Mouse (Mus musculus) MEL-GATA-1-ER (cell line): ENCODE results near the gene Ppp1r18.

Source experiments
- DNase-seq: peaks from one replicate; pipeline ENCODE4 v3.0.0-alpha.2; 2012; ENCODE audit warnings: low read depth; ENCODE audit errors: extremely low read depth

Gene Ppp1r18

DNA sequence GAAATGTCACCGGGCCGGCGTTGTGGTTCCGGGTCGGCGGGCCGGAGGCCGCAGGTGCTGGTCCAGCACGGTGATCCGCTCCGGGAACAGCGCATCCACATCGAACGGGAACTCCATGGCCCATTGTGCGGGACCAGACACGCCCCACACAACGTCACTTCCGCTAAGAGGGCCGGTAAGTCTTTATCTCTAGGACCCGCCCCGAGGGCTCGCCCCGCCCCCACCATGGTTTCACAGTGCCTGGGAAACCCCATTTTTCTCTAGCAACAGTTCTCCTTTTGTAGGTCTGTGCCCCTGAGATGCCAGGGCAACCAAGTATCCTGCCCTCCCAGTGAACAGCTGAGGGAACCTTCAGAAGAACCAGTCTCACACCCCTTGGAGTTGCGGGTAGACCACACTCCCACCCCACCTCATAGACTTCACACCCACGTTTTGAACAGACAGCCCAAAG, 44.6 kb downstream of the Ppp1r18 start, which contains the start of gene Atat1:
Gene Atat1, minus strand, starts transcription at position 157 of the 451 bp plus-strand sequence.
- peak; percentile 85 for DNase-seq

GRCm38 (mm10) chr17:35914975-35915374, 49.6 kb downstream of the Ppp1r18 start:
- no peak for DNase-seq

GRCm38 (mm10) chr17:35915538-35916296, 50.3 kb downstream of the Ppp1r18 start:
- DNase-seq, result peak; percentile 40

GRCm38 (mm10) chr17:35916297-35917142, 51.1 kb downstream of the Ppp1r18 start, which contains the start of the genes Mrps18b and Ppp1r10:
Gene Mrps18b, minus strand, starts transcription at chr17:35916389.
Gene Ppp1r10, plus strand, starts transcription at chr17:35916434.
- DNase-seq, result peak; percentile 96

GRCm38 (mm10) chr17:35917143-35917462, 51.7 kb downstream of the Ppp1r18 start:
- no peak for DNase-seq

DNA sequence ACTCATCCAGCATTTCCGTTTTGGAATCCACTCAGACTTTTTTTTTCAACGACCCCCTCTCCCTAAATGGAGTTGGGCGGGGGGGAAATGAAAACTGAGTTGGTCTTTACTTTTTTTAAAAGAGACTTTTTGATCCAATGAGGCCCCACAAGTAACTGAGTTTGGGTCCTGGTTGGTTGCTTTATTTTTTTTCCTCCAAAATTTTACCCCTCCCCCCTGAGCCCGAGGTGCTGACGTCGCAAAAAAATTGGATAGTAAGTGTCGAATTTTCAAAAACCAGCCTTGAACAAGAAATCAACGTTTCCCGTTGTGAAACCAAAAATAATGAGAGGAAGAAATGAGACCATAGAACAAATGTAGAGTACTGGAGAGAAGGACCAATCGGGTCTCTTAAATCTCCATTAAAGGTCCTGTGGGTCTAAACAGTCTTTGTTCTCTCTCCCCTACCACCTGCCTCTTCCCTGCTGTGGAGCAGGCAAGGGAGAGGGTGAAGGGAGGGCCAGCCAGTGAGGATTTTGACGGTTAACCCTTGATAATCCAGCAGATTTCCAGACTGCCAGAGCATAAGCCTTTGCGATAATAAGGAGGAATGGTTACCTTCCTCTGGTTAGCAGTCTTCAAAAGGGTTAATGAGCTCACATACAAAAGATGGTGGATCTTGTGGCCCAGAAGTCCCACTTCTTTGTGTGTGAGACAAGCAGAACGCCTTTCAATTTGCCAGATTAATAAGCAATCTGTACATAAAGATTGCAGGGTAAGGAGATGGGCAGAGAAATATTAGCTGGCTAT, 52.3 kb downstream of the Ppp1r18 start:
- peak; percentile 39 for DNase-seq

DNA sequence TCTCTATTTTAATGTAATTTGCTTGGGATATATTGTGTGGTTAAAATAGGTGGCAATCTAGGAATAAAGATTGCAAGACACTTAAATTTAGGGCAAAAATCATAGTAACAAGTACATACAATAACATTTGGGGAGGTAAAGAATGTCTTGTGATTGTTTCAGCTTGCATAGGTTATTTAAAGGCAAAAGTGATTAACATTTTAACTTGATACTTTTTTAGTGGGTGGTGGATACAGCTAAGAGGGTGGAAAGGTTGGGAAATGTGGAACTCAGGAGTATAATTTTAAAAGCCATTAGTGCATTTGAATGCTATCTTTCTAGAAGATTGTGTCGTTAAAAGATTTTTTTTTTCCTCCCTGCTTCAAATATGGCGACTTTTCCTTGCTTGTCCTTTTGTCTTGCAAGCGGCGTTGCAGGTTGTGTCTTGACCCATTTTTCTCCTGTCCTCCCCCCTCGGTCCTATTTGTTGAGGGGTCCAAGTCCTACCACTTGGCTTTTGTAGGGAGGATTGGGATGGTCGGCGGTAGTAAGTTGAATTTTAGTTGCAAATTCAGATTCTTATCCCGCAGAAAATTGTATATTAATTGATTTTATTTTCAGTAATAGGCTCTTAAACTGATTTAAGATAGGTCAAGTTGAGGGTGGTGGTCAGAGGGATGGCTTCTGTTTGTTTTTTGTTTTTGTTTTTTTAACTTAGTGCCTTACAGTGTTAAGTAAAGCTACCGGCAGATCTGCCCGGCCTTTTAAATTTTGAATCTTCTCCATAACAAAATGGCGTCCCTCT, 53.1 kb downstream of the Ppp1r18 start:
- DNase-seq, result peak; percentile 32

- DNase-seq, result peak; percentile 92
Measured at GRCm38 (mm10) chr17:35919060-35919715, 53.8 kb downstream of the Ppp1r18 start.

GRCm38 (mm10) chr17:35919864-35920301, 54.5 kb downstream of the Ppp1r18 start:
- peak; percentile 81 for DNase-seq

- DNase-seq, result no peak
Measured at GRCm38 (mm10) chr17:35920384-35920783, 55.0 kb downstream of the Ppp1r18 start.

DNA sequence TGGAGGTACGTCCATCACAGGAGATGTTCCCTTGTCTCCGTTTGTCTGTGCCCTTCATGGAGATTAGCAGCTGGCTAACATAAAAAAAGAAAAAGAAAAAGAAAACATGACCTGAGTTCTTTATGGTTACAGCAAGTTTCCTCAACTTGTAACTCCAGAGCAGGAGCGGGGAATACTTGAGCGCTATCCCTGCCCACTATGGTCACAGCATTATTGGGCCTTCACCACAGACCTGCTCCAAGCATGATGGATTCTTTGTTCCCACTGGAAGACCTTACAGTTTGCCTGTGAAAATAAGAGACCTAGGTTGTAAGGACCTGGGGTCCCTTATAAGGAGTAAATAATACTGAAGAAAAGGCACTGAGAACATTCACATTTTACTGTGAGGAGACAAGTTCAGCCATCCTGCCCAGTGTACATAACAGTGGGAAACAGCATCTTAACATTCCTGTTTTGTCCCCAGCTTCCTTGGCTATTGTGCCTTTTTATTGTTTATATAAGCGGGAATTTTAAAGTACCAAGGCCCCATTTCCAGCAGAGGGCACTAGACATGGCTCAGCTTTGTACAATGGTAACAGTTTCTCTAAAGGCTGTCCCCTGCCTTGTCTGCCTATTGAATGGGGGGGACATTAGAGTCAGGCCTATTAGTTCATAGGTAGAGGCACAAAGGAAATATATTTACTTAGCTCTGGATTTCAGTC, 55.6 kb downstream of the Ppp1r18 start:
- no peak for DNase-seq

- no peak for DNase-seq
Measured at GRCm38 (mm10) chr17:35921710-35922109, 56.3 kb downstream of the Ppp1r18 start.

DNA sequence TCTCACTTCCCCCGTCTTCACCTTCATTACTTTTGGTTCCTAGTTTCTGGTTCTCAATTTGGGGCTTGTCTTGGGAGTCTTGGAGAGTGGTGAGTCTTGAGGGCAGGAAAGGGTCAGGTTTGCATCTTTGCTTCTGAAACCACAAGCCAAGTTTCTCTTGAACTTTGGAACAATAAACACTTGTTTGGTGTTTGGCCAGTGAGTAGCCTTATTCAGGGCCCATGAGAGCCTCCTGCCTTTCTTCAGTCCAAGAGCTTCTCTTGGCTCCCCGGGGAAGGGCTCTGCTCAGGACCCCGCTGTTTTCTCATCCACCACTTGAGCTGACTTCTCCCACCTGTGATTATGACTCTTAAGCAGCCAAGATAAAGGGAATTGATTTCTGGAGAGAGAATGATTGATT, 57.2 kb downstream of the Ppp1r18 start:
- DNase-seq, result no peak

DNA sequence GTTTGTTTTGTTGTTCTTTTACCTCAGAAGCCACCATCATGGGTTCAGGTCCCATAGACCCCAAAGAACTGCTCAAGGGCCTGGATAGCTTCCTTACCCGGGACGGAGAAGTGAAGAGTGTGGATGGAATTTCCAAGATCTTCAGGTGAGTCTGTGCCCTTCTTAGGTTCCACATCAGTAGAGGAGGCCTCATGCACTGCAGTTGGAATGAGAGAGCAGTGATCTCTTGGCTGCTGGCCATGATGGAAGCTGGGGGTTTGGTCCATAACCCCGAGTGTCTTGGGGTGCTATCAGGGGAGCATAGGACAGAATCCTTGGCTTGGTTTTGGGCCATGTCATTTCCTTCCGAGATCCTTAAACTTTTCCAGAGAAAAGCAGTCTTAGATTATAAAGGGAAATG, 57.9 kb downstream of the Ppp1r18 start:
- no peak for DNase-seq
